Mouse (Mus musculus) layer of hippocampus, adult 9-11 months (tissue): ENCODE results near the gene Zfp710.
"Not testable (repeated sequence)": the region's sequence is repeated elsewhere in the genome, so short reads cannot be mapped to it uniquely, and the experiment has no call there.

Experiments used
- DNase-seq: peaks from one replicate; pipeline ENCODE4 v3.0.0; 2022

Gene Zfp710

DNA sequence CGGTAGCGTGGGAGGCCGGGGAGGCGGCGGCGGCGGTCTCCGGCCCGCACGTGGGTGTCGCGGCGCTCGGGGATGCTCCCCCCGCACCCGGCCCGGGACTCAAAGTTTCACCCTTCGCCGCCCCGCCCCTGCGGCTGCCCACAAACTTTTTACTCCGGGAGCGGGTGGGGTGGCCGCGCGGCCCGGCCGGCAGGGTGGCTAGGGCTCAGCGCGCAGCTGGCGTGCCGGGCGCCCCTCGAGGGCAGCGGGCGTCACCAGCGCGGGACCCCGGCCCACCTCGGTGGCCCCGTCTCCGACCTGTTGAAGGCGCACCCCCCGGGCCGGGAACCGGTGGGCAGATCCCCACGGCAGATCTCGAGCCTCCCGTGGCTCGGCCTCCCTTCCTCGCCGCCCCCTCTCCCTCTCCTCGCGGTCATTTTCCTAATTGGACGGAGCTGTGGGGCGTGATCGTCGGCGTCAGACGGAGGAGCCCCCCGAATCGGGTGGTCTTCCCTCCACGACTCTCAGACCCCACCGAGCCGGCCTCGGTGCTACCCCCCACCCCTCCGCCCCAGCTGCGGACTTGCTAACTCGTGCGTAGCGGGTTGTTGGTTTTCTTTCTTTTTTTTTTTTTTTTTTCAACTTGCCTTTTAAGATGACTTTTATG lies 2.5 kb downstream of the Zfp710 start:
- DNase-seq: peak; percentile 53

- DNase-seq: no peak
Measured at GRCm38 (mm10) chr7:80027636-80028417, 3.2 kb downstream of the Zfp710 start.

GRCm38 (mm10) chr7:80028418-80028720 lies 3.8 kb downstream of the Zfp710 start:
- no peak for DNase-seq

DNA sequence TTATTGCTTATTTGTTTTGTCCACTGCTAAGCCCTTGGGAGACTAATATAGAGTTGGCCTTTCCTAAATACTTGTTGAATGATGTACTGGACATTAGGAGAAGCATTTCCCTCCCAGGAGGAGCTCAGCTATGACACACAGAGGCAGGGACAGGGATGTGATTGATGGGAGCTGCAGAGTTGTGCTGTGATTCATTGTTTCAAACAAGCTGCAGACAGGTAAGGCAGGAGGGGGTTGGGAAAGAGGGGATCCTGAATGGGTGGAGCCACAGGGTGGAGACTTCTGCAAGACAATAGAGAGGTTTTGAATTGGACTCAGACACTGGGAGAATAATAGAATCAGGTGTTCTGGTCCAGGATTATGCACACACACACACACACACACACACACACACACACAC lies 5.4 kb downstream of the Zfp710 start:
- DNase-seq: no peak

GRCm38 (mm10) chr7:80030486-80030885 lies 5.9 kb downstream of the Zfp710 start:
- DNase-seq: no peak

- DNase-seq: no peak
Measured at GRCm38 (mm10) chr7:80030987-80031386, 6.4 kb downstream of the Zfp710 start.

DNA sequence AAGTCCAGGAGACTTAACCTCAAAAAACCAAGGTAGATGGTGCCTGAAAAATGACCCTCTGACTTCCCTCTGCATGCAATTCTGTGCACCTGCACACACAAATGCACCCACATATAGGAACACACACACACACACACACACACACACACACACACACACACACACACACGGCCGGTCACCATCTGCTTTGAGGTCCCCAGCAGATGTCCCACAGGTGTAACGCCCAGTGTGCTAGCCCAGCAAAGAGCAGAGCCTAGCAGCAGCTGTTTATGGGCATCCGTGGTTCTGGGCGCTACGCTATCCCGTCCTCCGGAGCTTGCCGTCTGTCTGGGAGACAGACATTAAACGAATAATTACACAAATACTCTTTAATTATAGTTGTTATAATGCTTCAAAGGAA lies 6.9 kb downstream of the Zfp710 start:
- no peak for DNase-seq

DNA sequence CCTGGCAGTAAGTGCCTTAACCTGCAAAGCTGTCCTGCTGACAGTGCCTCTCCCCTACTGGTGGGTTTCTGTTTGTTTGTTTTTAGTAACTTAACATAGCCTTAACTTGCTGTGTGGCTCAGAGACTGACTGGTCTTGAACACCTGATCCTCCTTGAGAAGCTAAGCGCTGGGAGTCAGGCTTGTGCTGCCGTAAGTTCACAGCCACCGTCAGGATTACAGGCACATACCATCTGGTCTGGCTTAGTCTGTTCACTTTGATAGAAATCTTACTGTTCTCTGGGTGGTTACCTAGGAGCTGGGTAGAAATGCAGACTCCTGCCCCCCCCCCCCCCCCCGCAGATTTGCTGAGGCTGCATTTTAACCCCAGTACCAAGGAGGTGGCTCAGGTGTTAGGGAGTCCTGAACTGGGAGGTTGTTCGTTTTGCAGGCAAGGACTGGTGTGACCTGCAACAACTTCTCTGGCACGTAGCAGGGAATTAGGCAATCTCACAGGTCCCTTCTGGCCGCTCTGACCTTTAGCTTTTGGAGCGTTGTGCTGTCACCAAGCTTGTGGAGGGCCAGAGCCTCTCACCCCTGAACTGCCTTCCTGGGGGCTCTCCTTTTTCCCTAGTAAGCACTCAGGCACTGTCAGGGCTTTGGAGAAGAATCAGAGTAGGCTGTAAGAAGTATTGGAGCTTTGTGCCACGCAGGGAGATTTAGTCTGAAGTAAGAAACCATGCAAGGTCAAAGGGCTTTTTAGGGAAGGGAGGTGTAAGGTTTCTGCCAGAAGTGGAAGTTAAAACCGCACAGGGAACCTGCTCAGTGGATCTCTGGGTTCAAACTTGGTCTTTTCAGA lies 7.8 kb downstream of the Zfp710 start:
- DNase-seq: no peak

- DNase-seq: no peak
Measured at GRCm38 (mm10) chr7:80033064-80033717, 8.6 kb downstream of the Zfp710 start.

DNA sequence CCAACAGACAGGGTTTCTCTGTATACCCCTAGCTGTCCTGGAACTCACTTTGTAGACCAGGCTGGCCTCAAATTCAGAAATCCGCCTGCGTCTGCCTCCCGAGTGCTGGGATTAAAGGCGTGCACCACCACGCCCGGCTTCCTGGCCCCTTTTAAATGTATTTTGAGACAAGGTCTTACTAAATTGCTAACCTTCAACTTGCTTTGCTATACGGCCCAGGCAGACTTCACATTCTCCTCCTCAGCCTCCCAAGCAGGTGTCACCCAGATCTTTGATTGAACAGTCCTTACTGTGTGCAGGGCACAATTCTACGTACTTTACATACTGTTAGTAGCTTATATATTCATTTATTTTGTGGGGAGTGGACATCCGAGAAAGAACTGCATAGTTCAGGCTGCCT lies 9.2 kb downstream of the Zfp710 start:
- DNase-seq: no peak

DNA sequence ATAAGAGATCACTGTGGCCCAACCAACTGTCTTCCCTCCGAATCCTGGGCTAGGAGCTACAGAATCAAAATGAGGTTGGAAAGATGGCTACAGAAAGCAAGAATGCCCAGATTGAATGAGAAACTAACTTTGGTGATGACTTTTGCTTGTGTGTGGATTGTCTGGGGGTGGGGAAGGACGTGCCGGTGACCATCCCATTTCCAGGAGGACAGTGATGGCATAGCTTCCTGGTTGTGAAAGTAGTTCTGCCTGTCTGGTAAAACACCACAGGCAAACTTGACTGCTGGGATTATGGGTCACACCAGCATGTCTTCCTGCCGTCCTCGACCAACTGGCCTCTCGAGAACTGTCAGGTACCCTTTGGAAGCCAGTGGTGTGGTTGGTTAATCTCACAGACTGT lies 10.5 kb downstream of the Zfp710 start:
- DNase-seq: no peak

GRCm38 (mm10) chr7:80035748-80036147 lies 11.1 kb downstream of the Zfp710 start:
- DNase-seq: no peak

GRCm38 (mm10) chr7:80039699-80040098 lies 15.1 kb downstream of the Zfp710 start:
- DNase-seq: no peak

DNA sequence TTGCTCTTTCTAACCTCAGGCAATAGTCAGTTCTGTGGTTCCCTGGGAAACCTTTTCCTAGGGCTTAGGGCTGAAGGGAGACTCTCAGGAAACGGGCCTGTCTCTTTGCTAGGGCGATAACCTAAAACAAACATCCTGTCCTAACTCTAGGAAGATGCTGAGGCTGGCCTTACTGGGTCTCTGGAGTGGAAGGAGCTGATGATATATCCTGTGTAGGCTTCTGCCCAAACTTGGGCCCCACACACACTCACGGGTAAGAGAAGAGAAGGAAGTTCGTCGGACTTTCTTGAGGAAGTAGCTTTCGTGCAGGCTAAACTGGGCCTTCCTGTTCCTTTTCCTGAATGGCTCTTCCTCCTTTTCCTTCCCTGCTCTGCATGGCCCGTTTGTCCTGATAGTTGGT lies 19.6 kb downstream of the Zfp710 start:
- peak; percentile 76 for DNase-seq

GRCm38 (mm10) chr7:80047041-80047440 lies 22.4 kb downstream of the Zfp710 start:
- DNase-seq: no peak

- DNase-seq: no peak
Measured at GRCm38 (mm10) chr7:80049746-80050145, 25.1 kb downstream of the Zfp710 start.

- DNase-seq: not testable (repeated sequence)
Measured at GRCm38 (mm10) chr7:80050382-80050781, 25.8 kb downstream of the Zfp710 start.

DNA sequence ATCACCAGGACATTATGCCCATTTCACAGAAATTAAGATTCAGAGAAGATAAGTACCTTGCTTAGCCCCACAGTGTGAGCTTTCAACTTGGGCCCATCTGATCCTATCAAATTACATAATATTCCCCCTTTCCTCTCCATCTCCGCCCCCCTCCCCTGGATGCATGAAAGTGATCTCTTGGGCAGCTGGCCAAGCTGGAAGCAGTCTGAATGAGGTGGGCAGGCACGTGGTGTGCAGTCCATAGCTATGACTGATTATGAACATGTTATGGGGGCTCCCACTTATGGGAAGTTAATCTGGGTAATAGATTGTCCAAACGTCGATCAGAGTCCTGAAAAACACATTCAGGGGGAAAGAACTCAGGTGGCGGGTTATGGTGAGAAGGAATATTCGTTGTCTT lies 27.2 kb downstream of the Zfp710 start:
- no peak for DNase-seq

DNA sequence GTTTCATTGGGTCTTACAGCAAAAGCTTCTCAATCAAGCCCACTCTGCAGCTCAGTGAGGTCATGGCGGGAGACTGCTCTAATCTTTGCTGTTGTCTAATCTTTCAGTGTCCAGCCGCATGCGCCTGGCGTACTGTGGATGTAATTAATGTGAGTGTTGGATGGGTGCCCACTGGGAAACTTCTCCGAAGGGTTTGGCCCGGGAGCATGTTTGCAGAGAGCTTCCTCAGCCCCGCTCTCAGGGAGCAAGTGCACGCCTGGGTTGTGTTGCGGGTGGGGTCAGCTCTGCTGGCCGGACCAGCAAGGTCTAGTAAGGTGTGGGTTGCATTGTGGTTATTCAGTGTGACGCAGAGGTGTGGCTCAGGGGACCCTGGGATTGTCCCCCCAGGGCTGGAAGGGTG lies 27.6 kb downstream of the Zfp710 start:
- no peak for DNase-seq

DNA sequence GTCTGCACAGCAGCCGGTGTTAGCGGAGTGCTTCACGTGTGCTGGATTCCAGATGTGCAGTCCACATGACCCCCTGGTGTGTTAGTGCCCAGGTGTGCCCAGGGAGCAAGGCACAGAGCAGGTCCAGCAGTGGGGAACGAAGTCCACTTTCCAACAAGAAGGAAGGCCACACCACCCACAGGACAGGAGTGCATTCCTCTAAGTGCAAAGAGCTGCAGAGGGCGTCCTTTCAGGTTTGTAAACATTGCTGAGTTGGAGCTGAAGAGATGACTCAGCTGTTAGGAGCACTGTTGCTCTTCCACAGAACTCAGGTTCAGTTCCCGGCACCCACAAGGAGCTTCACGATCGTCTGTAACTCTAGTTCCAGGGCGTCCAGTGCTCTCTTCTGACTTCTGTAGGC lies 28.5 kb downstream of the Zfp710 start:
- no peak for DNase-seq

DNA sequence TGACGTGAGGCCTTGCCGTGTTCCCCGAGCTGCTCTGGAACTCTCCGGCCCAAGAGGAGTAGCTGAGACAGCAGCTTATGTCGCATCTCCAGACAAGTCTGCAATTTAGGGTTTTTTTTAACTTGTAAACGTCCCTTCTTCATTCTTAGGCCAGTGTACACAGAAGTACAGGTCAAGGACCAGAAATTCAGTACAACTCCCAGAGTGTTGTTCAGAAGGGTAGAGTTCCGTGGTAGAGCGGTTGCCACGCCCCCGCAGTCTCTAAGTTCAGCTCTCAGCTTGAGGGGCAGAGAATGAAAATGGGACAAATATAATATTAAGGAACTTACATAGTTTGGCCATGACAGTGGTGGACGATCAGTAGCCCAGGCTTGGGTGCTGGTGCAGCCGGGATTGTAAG lies 31.2 kb downstream of the Zfp710 start:
- DNase-seq: no peak

GRCm38 (mm10) chr7:80057002-80057691 lies 32.5 kb downstream of the Zfp710 start:
- no peak for DNase-seq

- no peak for DNase-seq
Measured at GRCm38 (mm10) chr7:80057781-80058180, 33.2 kb downstream of the Zfp710 start.
